Mouse (Mus musculus) 416B (cell line): Measurements from ENCODE around the gene Pdzk1.

Experiments used
- DNase-seq: peaks from one replicate; pipeline ENCODE4 v3.0.0; 2011; ENCODE audit warnings: low read depth

The Pdzk1 gene

GRCm38 (mm10) chr3:96836414-96836813, 7.3 kb downstream of the Pdzk1 start:
- DNase-seq, result no peak

DNA sequence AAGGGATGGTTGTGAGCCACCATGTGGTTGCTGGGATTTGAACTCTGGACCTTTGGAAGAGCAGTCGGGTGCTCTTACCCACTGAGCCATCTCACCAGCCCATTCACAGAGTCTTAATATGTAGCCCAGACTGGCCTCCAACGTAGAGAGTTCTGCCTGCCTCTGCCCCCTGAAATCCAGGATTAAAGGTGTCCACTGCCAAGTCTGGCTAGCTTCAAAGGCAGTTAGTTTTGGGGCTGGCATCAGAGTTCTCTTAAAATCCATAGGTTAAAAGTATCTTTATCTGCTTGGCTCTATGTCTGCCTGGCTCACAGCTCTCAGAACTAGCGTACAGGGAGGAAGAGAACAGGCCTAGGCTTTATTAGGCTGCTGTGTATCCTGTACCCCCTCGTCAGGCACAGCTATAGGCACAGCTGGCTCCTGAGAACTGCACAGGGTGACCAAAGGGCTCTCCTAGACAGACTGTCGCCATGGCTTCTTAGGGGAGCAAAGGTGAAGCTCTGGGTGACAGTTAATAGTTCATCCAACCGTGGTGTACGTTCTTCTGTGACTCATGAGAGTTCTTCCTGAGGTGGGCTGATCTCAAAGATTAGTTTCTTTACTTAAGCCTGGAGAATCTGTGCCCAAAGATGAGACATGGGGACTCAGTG, 10.0 kb downstream of the Pdzk1 start:
- DNase-seq, result peak; percentile 16

DNA sequence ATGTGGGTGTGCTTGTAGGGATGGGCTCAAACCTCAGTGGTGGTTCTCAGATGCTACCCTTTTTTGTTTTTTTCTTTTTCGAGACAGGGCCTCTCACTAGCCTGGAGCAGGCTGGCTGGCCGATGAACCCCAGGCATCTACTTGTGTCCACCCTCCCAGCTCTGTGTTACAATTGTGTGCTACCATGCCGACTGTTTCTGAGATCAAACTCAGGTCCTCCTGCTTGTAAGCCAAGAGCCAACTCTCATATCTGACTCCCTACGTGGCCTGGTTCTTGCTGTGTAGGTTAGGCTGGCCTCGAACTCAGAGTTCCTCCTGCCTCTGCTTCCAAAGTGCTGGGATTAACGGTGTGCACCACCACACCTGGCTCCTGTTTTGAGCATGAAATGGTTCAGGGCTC, 16.1 kb downstream of the Pdzk1 start:
- DNase-seq, result no peak

GRCm38 (mm10) chr3:96845806-96846205, 16.7 kb downstream of the Pdzk1 start:
- peak; percentile 8 for DNase-seq

DNA sequence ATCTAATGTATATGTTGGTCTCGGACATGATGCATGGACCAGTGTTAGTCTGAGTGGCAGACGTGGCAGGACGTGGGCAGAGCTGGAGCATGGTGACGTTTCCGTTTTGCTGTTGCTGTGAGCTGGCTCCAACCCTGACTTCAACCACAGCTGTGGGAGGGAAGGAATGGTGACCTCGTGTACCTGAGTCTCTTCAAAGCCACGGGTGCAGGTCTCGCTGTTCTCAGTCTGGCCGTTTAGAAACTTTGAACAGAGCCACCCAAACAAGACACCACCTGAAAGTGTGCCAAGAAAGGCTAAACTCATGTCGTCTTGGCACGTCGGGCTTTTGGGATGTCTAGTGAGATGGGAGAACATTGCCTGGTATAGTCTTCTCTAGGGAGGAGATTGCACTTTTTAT, 17.9 kb downstream of the Pdzk1 start:
- peak; percentile 5 for DNase-seq

DNA sequence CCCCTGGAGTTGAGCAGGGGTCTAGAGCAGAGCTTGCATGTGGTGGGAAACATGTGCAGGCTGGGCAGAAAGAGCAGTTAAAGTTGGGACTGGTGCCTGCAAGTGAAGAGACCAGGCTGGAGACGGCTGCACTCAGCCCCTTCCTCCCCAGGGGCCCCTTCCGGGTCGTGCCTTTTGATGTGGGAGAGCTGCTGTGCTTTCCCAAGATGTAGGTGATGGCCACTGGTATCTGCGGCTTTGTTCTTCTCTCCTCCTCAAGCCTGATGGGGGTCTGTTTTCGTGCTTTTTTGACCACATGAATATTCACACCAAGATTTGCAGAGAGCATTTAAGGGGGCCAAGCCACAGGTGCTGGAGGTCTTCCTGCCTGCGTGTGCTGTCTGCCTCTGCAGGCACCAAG, 18.6 kb downstream of the Pdzk1 start:
- no peak for DNase-seq

DNA sequence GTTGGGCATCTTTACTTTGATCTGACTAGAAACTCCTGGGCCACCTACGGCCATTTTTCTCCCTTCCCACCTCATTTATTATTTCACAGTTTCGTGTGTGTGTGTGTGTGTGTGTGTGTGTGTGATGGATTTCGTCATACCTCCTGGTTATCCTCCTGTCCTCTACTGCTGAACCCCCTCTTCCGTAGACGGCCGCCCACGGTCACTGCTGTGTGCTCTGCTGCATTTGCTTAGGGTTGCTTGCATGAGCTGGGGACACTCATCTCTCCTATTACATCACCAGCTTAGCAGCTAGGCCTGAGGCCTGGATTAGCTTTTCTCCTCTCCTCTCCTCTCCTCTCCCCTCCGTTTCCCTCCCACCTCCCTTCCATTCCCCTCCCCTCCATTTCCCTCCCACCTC, 19.4 kb downstream of the Pdzk1 start:
- no peak for DNase-seq

GRCm38 (mm10) chr3:96849168-96849727, 20.2 kb downstream of the Pdzk1 start:
- DNase-seq, result no peak

DNA sequence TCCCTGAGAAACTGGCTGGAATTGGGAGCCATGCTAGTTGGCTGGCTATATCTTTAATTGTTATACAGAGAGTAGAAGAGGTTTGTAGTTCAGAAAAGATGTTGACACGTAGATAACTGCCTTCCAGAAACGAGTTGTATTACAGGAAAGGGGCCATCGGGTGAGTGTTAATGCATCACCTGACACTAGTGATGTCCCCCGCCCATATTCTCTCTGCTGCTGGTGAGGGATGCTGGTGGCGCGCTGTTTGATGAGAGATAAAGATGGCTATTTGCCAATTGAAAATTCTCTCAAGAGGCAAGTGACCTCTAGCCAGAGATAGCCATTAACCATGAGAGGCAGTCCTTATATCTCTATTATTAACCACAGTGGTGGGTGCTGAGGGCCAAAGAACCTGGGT, 23.5 kb downstream of the Pdzk1 start:
- DNase-seq, result no peak

GRCm38 (mm10) chr3:96854376-96854775, 25.3 kb downstream of the Pdzk1 start:
- no peak for DNase-seq

DNA sequence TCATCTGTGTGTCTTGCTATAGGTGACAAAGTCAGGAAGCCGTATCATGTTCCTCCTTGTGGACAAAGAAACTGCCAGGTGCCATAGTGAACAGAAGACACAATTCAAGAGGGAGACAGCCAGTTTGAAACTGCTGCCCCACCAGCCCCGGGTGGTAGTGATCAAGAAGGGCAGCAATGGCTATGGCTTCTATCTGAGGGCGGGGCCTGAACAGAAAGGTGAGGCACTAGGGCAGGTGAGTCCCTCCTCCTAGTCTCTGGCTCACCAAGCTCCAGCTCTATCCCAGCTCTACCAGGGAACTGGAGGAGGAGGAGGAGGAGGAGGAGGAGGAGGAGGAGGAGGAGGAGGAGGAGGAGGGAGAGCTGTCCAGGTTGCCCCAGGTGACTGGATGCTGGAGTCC, 26.7 kb downstream of the Pdzk1 start:
- no peak for DNase-seq

DNA sequence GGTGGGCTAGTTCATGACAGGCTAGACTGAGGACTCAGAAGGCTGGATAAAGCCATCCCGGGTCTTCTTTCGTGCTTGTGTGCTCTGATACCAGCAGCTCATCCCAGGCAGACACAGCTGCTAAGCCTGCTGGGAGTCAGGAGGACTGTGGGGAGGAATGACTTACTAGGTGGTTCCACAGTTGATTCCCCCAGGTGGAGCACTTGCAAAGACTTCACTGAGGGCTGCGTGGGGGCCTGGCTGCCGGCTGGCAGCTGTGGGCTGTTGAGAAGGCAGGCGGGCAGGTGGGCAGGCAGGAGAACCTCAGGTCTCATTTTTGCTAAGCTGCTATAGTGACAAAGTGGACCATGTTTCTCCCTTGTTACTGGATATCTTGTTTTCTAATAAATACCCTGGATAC, 31.4 kb downstream of the Pdzk1 start:
- DNase-seq, result no peak

DNA sequence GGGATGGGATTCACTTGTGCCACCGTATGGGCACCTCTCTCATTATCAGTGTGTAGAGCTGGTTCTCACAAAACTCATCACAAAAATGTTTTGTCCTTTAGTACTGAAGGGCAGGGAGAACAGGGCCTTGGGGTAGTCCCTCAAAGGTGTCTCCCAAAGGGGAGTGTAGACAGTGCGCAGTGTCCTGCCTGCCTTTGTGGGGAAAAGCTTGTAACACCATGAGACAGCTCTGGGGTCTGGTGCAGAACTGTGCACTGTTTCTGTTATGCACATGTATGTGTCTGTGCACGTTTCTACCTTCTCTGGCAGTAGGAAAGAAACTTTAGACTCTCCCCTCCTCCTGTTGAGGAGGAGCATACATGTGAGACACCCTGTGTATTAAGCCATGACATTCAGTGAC, 38.8 kb downstream of the Pdzk1 start:
- DNase-seq, result no peak

- no peak for DNase-seq
Measured at GRCm38 (mm10) chr3:96868566-96868965, 39.5 kb downstream of the Pdzk1 start.

DNA sequence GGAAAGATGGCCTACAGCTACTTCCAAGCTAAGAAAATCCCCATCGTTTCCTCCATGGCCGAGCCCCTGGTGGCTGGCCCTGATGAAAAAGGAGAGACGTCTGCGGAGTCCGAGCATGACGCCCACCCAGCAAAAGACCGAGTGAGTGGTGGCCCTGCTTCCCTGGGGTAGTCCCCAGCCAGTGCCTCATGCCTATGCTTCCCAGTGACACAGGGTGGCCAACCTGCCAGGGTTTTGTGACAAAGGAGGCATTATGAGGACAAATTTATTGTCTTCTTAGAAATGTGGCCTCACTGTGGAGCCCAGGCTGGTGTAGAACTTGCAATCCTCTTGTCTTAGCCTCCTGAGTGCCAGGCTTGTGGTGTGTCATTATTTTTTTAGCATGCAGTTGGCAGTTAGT, 40.0 kb downstream of the Pdzk1 start:
- DNase-seq, result no peak

DNA sequence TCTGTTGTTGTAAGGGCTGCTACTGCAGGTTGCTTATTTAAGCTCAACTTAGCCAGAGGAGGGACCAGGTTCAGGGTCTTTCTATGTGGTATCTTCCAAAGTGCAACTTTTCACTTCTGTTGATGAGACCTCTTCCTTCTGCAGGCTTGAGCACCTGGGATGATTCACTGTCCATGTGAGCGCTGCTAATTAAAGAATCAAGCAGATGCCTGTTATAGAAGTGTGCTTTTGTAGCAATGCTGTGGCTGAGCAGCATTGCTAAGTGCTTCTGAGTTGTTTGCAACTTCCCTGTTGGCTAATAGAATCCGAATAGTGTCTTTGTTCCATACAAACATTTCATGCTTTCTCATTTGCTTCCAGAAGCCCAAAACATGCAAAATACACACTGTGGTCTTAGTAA, 41.2 kb downstream of the Pdzk1 start:
- DNase-seq, result no peak

- no peak for DNase-seq
Measured at GRCm38 (mm10) chr3:96871070-96871469, 42.0 kb downstream of the Pdzk1 start.

GRCm38 (mm10) chr3:96872501-96872900, 43.4 kb downstream of the Pdzk1 start:
- no peak for DNase-seq

DNA sequence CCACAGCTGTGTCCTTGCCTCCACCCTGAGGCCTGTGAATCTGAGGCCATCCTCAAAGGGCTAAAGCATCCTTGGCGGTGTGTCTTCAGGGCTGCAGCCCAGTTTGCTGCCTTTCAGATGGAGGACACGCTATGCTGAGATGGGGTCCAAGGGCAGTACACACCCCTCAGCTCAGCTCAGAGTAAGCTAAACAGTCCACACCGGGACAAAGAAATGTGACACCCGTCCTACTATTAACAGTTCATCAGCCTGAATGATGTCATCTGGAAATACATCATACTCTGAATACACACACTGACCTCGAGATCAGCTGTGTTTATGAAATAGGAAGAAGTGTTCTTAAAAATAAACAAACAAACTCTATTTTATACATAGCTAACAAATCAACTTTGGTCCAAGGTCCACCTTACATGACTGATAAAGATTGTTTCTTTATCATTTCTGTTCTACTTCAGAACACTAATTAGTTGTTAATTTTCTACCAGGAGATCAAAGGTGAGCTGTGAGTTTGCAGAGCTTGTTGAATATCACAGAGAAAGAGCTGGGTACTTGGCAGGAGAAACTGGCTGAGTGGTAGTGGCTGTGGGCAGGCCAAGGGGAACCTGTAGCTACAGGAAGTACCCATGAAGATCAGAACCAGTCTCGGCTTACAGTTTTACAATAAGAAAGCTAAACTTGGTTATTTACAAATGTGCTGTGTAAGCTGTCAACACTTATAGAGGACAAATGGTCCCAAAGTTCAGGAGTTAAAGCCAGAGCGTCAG, 45.9 kb downstream of the Pdzk1 start:
- no peak for DNase-seq

DNA sequence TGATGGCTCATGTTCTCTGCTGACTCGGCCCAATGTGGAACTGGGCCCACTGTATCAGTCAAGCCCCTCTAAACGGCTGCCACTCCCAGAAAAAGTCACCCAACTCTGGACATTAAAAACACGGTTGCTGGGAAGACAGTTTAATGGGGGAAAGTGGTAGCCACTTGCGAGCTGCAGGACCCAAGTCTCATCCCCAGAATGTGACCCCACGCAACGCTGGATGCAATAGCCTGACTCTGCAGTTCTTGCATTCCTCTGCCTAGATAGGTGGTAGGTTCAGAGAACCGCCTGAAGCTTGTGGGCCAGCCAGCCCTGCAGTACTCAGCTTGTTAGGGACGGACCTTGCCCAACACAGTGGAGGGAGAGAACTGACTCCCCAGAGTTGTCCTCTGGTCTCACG, 50.5 kb downstream of the Pdzk1 start:
- no peak for DNase-seq

DNA sequence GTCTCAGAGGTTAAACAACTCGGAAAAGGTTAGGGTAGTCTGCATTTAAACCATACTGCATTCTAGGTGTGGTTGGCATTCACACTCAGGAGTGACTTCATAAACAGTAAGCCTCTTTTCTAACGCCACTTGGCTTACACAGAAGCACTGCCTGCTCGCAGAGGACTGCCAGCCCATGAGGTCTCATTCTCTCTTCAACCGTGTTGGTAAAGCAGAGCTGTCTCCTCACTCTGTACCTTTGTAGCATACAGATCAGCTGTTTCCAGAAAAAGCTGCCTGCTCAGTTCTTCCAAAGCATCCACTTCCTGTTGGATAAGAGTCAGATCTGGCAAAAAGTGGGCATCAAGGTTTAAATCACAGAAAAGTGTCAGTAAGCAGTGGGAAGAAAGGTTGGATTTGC, 51.3 kb downstream of the Pdzk1 start:
- no peak for DNase-seq

GRCm38 (mm10) chr3:96881557-96881956, 52.5 kb downstream of the Pdzk1 start:
- DNase-seq, result no peak

GRCm38 (mm10) chr3:96882061-96882849, 53.2 kb downstream of the Pdzk1 start:
- no peak for DNase-seq
